Mouse (Mus musculus): ENCODE results near the gene Cox8b.

Cox8b gene

GRCm38 (mm10) chr7:140900220-140900619 lies at the start of gene Cox8b:
Gene Cox8b, minus strand, starts transcription at chr7:140900446.
- DNase-seq, result no peak

DNA sequence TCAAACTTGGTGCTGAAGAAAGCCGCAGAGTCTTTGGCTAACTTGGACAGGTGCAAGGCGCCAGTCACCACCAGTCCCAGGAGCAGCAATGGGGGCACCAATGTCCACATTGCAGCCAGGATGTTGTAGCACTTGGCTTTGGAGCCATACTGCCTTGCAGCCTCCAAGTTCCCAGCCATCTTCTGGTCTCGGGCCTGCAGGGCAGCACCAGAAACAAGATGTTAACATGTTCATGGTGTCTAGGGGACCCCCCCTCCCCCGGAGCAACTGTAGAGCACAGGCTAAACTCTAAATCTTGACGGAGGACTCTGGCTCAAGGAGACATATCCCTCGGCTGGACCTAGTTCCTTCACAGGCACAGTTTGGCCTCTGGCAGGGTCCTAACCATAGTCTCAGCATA lies 49.0 kb upstream of the Cox8b start:
- no peak for DNase-seq

DNA sequence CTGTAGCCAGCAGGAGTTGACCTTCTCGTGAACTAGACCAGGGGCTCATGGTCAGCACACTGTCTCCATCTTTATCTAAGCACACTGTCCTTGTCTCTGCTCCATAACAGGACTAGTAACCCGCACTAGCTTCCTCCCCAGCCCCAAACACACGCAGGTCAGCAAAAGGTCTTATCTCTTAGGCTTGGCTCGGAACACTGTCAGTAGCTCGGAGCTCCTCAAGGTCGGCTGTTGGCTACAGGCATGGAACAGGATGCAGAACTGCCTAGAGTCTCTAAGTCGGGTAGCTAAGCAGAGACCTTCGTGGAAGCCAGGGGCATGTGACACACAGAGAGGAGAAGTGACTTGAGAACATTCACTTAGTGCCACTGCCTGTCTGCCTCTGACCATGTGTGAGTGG lies 47.9 kb upstream of the Cox8b start:
- no peak for DNase-seq

DNA sequence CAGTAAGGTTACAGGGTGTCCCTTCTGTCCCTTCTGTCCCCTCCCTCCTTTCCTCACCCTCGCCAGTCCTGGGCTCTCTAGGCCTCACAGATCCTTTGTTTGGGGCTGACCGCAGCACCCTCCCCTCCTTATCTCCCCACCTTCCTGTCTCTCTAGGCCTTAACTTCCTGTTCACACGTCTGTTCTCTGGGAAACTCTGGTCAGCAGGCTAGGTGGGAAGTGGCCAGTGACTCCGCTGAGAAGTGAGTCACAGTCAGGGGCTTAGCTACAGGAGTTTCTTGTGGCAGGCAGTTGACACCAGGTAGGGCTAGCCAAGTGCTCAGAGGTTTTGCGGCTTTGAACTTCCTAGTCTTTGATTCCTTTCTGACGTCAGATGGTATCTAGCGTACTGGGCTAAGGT lies 46.7 kb upstream of the Cox8b start:
- no peak for DNase-seq

- no peak for DNase-seq
Measured at GRCm38 (mm10) chr7:140946311-140946710, 46.1 kb upstream of the Cox8b start.

DNA sequence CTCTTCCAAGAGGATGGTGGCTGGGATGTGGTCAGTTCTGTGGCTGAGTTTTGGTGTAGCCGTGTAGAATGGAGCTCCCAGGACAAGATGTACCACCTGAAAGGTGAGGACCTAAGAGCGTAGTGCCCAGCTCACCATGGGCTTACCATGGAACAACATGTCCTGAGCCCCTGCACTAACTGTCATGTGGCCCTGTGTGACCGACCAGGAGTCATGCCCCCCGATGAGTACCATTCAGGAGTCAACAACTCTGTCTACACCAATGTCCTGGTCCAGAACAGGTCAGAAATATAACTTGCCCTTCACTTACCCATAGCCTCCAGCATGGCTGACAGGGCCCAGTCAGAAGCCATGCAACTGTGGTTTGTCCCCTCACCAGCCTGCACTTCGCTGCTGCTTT lies 45.0 kb upstream of the Cox8b start:
- DNase-seq, result no peak

DNA sequence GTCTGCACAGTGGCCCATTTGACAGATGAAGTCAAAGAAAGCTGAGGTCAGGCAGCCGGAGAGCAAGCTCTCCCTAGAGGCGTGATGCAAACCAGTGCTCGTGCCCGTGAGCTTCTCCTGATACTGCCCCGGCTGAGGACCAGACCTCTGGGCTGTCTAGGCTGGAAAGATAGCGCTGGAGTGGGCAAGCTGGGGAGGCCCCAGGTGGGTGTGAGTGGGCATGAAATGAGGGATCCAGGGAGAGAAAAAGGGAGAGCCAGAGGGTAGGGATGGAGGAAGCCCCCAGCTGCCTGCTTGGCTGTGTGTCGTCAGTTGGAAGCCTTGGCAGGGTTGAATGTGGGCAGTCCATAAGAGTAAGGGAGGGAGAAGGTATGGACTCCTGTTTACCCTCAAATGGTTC lies 44.0 kb upstream of the Cox8b start:
- DNase-seq, result no peak

GRCm38 (mm10) chr7:140943356-140943755 lies 43.1 kb upstream of the Cox8b start:
- DNase-seq, result no peak

DNA sequence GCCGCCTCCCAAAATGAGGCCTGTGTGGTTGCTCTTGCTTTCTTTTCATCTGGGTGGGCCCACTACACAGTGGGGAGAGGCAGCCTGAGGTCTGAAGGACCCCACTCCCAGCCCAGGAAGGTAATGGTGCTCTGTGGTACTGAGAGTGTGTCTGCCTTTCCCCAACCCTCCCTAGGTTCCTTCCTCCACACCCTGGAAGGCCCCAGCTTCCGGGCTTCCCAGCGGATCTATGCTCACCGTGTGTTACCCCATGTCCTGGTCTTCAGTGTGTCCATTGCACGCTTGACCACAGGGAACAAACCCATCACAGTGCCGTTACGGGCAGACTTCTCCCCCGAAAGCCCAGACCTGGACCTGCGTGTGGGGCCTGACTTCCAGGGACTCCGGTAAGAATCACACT lies 42.6 kb upstream of the Cox8b start:
- DNase-seq, result no peak

DNA sequence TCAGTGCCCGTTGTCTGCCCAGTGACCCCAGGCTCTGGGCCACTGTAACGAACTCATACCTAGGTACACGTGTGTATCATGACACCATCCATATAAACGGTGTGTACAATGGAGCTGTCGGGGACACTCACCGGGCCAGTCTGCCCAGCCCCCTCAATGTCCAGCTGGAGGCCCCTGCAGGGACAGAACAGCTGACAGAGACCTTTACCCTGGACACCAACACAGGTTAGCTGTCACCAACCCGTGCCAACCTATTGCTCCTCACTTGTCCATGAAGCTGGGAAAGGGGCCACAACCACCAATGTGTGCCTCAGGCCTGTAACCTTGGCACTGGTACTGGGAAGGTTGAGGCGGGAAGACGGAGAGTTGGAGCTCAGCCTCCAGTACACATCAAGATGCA lies 42.1 kb upstream of the Cox8b start:
- no peak for DNase-seq

DNA sequence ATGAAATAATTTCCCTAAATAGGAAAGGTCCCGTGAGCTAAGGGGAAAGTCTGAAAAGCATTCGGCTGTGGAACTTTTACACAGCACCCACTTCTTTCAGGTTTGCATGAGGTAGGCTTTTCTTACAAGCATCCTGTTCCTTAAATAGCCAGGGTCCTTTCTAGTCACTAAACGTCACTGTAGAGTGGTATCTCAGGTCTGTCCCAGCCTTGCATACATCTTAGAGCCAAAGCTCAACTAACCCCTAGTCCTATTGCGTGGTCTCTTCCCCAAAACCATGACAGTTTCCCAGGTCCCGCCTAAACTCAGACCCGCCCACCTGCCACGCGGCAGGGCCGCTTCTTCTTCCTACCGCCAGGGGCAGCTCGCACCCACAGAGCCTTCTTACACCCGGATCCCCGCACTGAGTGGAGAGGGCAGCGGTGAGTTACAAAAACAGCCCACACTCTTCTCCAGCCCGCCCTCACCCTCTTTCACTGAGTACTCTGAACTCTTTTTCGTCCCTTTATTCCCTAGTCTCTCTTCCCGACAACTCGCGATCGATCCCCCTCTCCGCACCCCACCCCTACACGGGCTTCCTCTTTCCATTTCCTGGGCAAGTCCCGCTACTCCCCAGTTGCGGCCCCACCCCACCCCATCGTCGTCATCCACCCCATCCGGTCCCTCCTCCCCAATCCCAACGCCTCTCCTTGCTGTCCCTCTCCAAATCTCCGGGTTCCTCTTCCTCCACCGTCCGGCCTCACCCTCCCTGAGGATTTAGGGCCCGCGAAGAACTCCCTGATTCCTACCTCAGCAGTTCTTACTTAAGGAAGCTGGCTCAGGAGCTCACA lies 41.2 kb upstream of the Cox8b start, which contains the start of gene Pgghg:
Gene Pgghg (plus strand): TSS at position 170 of the 830 bp plus-strand sequence.
- DNase-seq, result peak; percentile 56

GRCm38 (mm10) chr7:140939669-140940171 lies 39.5 kb upstream of the Cox8b start:
- DNase-seq, result no peak

GRCm38 (mm10) chr7:140938896-140939295 lies 38.6 kb upstream of the Cox8b start:
- DNase-seq, result no peak

GRCm38 (mm10) chr7:140938436-140938835 lies 38.2 kb upstream of the Cox8b start:
- no peak for DNase-seq

- no peak for DNase-seq
Measured at GRCm38 (mm10) chr7:140927181-140927580, 26.9 kb upstream of the Cox8b start.

DNA sequence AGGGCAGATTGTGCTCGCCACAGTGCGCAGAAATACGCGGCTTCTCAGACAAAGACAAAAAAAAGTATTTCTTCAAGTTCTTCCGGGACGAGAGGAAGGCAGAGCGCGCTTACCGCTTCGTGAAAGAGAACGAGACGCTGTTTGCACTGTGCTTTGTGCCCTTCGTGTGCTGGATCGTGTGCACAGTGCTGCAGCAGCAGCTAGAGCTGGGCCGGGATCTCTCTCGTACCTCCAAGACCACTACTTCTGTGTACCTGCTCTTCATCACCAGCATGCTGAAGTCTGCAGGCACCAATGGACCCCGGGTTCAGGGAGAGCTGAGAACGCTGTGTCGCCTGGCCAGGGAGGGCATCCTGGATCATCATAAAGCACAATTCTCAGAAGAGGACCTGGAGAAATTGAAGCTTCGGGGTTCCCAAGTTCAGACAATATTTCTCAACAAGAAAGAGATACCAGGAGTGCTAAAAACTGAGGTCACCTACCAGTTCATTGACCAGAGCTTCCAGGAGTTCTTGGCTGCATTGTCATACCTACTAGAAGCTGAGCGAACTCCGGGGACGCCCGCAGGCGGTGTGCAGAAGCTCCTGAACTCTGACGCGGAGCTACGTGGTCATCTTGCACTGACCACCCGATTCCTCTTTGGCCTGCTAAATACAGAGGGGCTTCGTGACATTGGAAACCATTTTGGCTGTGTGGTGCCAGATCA lies 23.0 kb upstream of the Cox8b start:
- DNase-seq, result no peak

- no peak for DNase-seq
Measured at GRCm38 (mm10) chr7:140922398-140923069, 22.3 kb upstream of the Cox8b start.

GRCm38 (mm10) chr7:140921225-140921975 lies 21.2 kb upstream of the Cox8b start:
- no peak for DNase-seq

DNA sequence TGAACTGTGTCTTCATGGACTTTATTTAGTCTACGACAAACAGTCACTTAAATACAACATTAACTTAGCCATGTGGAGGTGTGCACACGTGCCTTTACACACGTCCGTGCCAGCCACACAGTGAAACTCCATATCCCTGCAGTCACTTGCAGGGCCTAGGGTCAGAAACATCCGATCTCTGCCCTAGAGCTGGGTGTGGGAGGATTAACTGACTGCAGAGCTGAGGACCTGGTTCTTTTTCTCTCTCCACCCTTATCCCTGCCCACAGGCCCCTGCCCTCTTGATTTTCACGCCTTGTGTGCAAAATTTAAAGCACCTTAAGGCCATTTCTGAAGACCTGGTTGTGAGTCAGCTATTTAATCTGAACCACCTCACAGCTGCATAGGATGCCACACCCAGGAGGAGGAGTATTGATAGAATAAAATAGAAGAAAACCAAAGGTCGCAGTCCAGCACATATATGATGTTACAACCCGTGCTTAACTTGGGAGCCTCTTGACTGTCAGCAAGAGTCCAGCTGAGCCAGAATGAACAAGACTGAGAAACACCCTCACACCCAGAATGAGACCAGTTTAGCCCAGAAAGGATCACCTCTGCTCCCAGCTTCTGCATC lies 20.3 kb upstream of the Cox8b start, which contains the start of gene Nlrp6:
Gene Nlrp6 (plus strand): TSS at position 485 of the 612 bp plus-strand sequence.
- no peak for DNase-seq

GRCm38 (mm10) chr7:140919911-140920310 lies 19.7 kb upstream of the Cox8b start:
- DNase-seq, result no peak

DNA sequence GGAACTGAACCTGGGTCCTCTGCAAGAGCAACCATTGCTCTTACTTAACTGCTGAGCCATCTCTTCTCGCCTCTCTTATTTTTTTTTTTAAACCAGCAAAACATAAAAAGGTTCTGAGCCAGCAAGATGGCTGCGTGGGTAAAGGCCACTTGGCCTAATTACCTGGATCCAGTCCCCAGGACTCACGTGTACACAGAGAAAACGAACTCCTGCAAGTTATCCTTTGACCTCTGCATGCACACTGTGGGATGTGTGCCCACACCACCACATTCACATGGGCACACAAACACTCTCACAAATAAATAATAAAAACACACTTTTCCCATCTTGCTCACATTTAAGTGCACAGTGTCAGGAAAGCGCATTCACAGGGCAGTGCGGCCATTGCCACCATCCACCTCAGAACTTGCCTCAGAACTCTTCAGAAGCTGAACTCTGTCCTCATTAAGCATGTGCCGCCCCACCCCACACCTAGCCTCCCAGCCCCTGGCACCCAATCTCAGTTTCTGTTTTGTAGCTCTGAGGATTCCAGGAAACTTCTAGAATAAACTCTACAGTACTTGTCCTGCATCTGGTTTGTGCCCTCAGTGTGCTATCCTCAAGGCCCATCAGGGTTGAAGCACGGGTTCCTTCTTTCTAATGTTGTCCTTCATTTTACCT lies 13.9 kb upstream of the Cox8b start:
- no peak for DNase-seq
